Mouse (Mus musculus) mouse trophoblast stem cell (cell line): ENCODE data around the gene Tnrc6b.

Source experiments
- in situ Hi-C, 2 experiments: fragments of 300-500 bp; cut with MseI, MboI; formaldehyde crosslinking; loops; 2 replicates in 1 of 2; 3 replicates in 1 of 2; pipeline ENCODE4 v1.15.1; 2025

Tnrc6b gene

DNA sequence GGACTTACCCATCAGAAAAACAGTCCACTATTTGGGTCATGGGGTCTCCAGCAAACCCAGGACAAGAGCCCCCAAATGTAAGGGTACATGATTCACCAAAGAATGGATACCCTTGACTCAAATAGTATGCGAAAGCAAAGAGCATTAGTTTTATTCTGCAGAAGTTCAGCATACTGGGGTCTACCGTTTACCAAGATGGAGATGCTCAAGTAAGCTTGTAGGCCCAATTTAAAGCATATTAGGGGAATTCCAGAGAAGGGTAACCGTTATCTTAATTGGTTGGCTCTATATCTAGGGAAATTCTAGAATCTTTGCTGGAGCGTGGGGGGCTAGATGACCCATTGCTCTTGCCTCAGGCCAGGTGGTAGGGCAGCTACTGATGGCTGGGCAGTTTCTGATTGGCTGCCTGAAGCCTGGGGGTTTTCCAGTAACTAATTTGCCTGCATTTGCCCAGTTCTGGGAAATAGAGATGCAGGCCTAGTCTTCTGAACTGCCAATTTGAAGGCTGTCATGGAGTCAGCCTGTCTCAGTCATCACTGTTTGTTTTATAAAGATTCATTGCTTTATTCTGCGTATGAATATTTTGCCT lies 70.2 kb downstream of the Tnrc6b start:
- in situ Hi-C loops = no loop called here

DNA sequence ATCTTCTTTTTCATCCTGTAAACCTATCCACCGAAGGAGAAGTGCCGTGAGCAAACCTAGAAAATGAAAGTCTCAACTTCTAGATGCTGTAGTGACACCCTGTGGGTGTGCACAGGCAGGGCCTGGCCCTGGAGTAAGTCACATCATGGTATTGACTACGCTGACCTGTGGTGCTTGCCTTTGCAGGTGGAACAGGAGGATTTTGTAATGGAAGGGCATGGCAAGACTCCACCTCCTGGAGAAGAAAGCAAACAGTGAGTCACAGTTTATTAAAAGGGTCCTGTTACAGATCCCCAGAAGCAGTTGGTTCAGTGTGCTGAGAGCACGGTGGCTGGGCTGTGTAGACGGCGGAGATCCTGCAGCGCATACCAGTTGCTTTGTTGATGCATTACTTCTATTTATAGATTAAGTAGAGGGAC lies 73.4 kb downstream of the Tnrc6b start:
- in situ Hi-C loops = no loop called here

DNA sequence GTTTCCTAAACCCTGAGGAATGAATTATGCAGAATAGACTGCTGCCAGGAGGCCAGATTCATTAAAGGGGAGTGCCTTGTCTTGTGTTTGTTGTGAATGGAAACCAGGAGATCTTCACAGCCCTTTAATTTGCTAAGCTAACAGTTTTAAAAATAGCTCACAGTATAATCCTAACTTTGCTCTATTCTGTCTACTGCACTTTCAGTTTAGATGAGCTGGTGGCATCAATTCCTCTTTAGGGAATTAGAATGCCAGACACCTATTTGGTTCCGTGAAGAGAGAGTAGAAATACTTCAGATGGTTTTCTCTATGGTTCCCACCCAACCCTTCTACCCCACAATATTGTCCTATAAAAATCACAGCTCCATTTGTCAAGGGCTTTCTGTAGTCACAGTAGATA lies 74.6 kb downstream of the Tnrc6b start:
- in situ Hi-C loops = no loop called here

- in situ Hi-C loops = no loop called here
Measured at GRCm38 (mm10) chr15:80787746-80788145, 76.6 kb downstream of the Tnrc6b start.

DNA sequence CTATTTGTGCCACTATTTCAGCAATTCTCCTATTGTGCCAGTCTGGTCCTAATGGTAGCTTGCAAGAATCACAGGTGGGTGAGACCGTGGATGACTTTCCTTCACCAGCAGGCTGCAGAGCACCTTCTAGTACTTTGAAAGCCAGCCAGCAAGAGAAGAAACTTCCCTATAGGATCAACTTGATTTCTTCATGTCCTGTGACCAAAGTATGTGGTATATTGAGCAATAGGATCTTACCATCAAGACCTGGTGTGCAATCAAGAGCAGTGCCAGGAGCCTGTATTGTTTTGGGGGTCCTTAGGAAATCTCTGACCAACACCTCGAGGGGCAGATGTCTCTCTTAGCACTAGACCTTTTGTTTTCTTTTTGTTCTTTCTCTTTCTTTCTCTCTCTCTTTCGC lies 81.4 kb downstream of the Tnrc6b start:
- in situ Hi-C loops = no loop called here

DNA sequence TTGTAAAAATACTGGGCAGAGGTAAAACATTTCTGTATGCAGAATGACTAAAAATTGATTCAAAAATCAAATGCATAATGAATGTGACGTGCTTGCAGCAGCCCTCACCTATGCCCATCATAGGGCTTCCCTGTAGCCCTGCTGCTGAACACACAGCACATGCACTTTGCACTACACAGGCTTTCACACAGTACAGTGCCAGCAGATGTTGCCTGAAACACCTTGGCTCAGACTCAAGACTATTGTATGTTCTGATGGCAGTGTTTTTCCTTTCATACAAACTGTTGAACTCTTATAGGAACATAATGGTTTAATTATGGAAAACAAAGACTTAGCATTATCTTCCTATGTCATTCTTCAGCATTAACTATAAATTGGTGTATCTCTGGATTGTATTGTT lies 84.0 kb downstream of the Tnrc6b start:
- in situ Hi-C loops = no loop called here

DNA sequence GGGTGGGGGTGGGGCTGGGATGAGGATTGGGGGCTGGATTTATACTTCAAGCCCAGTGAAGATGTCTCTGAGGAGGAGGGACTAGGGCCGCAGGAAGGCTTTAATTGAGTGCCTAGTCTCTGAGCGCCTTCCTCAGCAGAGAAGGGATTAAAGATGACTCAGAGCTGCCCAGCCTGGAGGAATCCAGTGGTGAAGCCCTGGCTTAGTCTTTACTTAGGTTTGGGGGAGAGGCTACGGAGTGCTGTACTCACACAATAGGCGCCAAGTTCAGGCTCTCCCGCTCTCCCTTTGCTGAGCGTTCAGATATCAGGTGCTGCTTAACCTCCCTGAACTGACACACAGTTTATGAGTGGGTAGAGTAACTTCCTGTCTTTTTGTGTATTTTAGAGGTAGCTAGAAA lies 86.6 kb downstream of the Tnrc6b start:
- in situ Hi-C loops = no loop called here

DNA sequence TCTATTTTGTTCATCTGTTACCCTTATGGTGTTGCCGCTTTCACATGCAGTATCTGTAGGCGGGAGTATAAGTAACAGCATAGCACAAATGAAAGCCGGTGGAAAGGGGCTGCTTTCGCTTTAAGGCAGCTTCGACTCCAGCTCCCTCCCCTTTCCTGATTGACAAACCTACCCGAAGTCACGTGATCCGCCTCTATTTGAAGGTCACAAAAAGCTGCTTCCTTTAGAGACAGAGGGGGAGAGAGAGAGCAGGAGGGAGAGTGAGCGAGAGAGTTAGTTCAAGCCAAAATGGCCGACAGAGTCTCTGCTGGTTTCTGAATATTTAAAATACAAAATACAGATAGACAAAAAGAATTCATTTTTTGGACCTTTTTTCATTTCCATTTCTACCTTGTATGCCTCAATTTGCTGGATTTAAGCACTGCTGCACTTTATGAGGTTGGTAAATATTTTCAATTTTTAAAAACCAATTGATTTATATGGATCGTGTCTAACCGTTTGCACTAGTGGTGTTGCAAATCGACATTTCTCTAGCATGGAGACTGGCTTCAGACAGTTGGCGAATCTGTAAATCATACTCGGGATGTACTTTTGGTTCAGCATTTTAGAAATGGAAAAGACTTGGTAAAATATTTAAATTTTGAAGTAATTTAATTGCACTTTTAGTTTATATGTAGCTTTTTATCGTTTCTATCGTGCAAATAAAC lies 87.4 kb downstream of the Tnrc6b start:
- in situ Hi-C loops = no loop called here

DNA sequence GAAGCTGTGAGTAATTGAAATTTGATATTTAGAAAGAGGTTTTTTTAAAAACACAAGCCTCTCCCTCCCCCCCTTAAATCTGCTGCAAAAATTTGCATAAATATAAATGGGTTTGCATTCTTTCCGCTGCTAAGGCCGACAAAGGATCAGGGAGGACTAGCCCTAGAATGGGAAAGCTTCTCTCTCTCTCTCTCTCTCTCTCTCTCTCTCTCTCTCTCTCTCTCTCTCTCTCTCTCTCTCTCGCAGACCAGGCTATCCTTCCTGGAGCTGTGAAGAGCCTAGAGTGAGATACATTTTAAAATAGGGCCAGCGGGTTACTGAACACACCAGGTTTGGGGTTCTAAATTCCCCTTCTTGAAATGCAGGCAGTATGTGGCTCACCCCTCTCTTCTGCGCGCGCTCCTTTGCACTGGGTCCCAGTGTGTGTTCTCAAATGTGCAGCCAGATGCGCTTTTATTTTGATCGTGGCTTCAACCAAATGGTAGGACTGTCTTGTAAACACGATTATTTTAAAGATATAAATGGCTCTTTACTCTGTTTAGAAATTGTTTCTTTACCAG lies 88.0 kb downstream of the Tnrc6b start:
- in situ Hi-C loops = no loop called here

- in situ Hi-C loops = no loop called here
Measured at GRCm38 (mm10) chr15:80799634-80800137, 88.6 kb downstream of the Tnrc6b start.

DNA sequence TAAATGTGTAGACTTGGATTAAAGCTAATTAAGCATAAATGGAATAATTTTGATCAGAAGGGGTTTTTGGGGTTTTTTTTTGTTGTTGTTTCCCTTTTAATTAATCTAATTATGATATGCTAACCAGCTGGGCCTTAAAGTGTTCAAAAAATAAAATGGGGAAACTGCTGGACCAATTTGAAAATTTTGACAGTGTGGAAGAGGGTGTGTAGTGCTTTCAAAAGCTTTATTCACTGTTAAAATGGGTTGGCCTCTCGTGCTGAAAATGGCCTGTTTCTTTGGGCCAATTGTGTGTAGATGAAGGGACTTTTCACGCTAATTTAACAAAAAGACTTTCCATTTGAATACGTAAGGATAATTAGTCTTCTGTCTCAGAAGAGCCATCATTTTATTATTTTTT lies 89.1 kb downstream of the Tnrc6b start:
- in situ Hi-C loops = no loop called here

GRCm38 (mm10) chr15:80800765-80801164 lies 89.7 kb downstream of the Tnrc6b start:
- in situ Hi-C loops = no loop called here

GRCm38 (mm10) chr15:80801597-80801996 lies 90.5 kb downstream of the Tnrc6b start:
- in situ Hi-C loops = no loop called here

- in situ Hi-C loops = no loop called here
Measured at GRCm38 (mm10) chr15:80807162-80807561, 96.0 kb downstream of the Tnrc6b start.

DNA sequence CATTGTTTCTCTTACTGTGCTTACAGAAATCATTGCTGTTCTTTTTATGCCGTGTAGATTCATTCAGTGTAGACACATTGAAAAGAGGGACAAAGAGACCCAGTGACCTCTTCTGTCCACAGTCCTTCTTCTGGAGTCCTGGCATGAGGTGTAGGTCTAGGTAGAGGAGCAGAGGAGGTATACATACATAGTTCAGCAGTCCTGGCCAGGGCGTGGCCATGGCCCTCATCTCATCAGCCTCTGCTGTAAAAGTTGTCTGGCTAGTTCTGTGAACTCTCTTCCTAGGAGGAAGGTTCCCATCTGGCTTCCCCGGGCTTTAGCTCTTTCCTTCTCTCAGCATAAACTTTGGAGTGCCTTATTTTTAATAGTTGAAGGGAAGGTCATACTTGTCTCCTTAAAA lies 99.1 kb downstream of the Tnrc6b start:
- in situ Hi-C loops = no loop called here

- in situ Hi-C loops = no loop called here
Measured at GRCm38 (mm10) chr15:80812840-80813239, 101.7 kb downstream of the Tnrc6b start.

DNA sequence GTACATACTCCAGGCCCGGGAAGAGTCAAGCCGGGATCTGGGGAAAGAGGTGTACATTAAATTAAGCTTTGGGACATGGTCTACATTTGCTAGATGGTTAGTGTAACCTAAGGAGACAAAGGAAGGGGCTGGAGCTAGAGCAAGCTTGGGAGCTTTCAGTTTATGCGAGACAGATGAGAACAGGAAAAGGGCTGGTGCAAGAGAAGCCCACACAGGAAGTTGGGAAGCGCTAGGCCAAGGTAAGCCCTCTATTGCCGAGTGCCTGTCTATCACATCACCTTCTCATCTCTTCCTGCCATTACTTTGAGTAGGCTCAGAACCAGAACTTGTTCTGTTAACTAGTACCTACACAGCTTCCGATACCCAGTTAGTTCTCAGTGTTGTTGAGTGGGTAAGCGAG lies 103.7 kb downstream of the Tnrc6b start:
- in situ Hi-C loops = no loop called here

GRCm38 (mm10) chr15:80822276-80822675 lies 111.2 kb downstream of the Tnrc6b start:
- in situ Hi-C loops = no loop called here

DNA sequence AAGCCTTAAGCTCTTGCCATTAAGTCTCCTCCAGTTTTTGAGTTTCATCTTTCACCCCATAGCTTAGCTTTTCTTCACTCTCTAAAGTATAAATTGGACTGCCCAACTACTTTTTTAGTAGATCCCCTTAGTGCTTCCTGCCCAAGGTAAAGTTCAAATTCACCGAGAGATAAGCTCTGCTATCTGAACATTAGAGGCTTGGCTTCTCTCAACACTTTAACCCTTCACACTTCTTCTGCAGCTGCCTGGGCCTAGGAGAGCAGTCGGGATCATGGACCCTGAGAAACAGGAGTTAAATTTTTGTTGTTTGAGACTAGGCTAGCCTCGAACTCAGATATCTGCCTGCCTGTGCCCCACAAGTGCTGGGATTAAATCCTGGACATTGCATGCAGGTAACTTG lies 120.1 kb downstream of the Tnrc6b start:
- in situ Hi-C loops = no loop called here

DNA sequence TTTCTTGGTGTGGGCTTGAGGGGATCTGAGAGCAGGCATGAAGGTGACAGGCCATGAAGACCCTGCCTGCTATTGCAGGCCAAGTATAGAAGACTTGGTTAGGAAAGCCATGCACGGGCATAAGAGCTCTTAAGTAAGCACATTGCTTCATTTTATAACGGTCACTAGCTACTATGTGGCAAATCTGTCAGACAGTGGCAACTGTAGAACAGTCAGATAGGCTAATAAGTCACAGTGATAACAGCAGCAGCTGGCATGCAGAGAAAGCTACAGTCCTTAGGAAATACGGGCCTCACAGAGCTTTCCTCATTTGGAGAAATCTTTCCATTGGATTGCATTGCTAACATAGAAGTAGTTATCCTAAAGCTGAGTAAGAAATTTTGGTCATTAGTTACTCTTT lies 121.7 kb downstream of the Tnrc6b start:
- in situ Hi-C loops = no loop called here

DNA sequence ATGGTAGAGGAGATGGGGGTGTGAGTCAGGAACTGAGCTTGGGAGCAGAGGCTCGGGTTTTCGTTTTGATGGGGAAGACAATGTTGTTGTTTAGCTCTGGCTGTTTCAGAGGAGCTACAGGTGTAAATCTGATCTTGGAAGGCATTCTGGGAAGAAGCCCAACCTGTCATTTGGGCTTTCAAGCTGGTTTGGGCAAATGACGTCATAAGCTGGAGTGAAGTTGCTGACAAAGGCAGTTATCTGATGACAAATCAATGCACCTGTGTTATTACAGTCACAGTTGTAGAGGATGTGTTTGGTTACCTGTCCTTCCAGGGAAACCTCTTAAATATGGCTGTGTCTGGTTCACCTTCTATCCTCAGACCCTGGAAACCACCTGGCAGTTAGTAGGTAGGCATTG lies 125.1 kb downstream of the Tnrc6b start:
- in situ Hi-C loops = no loop called here

DNA sequence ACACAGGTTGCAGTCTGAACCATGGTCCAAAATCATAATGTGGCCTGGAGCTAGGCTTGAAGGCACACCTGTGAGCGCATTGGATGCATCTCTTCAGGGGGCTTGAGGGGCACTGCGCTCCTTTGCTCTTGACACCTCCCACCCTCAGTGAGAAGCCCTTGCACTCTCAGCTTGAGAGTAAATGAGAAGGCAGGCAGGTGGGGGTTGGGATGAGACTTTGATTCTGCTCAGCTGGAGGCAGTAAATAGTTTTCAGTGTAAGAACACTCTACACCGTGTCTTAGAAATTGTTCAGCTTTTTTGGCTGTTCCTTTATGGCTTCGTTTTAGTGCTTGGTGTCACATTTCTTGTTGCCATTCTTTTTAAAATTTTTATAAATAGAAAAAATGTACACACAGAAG lies 127.7 kb downstream of the Tnrc6b start:
- in situ Hi-C loops = no loop called here
